Mouse (Mus musculus): ENCODE results near the gene Mansc1.
"Not testable (repeated sequence)": the region's sequence is repeated elsewhere in the genome, so short reads cannot be mapped to it uniquely, and the experiment has no call there.

The Mansc1 gene

DNA sequence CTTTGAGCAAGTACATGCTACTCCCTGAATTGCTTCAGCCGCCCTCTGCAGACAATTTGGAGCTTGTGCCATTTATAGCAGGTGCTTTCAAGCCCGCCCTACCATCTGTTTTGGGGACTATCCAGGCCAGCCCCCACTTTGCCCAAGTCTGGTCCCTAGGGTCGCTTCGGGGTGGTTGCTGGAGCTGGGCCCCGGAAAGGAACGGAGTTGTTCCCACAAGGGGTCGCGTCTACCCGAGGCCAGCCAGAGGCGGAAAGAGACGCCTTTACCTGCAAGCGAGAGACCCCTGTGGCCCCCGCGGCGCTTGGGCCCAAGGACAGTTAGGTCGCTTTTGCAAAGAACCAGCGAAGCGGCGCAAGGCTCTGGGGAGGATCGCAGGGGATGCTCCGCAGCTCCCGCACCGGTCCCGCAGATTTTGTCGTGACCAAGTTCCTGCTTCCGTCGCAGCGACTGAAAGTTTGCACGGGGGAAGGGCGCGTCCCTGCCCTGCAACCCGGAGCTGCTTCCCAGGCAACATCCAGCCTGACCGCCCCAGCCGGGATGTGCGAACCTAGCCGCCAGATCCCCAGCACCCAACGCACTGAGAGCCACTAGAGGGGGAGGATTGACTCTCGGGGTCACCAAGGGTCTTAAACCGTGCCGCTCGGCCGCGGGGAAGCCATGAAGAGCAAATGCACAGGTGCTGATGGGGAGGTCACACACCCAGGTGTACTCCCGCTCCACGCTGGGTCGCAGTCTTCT lies at the start of gene Mansc1:
Gene Mansc1 (minus strand): TSS at position 542 of the 741 bp plus-strand sequence.
- DNase-seq (ENCODE audit: low spot score in 2 of 2) = peak; percentile 51 to 58

GRCm38 (mm10) chr6:134679330-134679729 lies 47.0 kb upstream of the Mansc1 start:
- DNase-seq (ENCODE audit: low spot score in 2 of 2) = not testable (repeated sequence)

GRCm38 (mm10) chr6:134678037-134678436 lies 45.7 kb upstream of the Mansc1 start:
- no peak for DNase-seq (ENCODE audit: low spot score in 2 of 2)

- DNase-seq (ENCODE audit: low spot score in 2 of 2) = no peak
These were observed 45.2 kb upstream of the Mansc1 start for GRCm38 (mm10) chr6:134677504-134677903.

- not testable (repeated sequence) for DNase-seq (ENCODE audit: low spot score in 2 of 2)
These were observed 41.4 kb upstream of the Mansc1 start for GRCm38 (mm10) chr6:134673712-134674111.

- DNase-seq (ENCODE audit: low spot score in 2 of 2) = no peak
These were observed 38.7 kb upstream of the Mansc1 start for GRCm38 (mm10) chr6:134670881-134671411.

DNA sequence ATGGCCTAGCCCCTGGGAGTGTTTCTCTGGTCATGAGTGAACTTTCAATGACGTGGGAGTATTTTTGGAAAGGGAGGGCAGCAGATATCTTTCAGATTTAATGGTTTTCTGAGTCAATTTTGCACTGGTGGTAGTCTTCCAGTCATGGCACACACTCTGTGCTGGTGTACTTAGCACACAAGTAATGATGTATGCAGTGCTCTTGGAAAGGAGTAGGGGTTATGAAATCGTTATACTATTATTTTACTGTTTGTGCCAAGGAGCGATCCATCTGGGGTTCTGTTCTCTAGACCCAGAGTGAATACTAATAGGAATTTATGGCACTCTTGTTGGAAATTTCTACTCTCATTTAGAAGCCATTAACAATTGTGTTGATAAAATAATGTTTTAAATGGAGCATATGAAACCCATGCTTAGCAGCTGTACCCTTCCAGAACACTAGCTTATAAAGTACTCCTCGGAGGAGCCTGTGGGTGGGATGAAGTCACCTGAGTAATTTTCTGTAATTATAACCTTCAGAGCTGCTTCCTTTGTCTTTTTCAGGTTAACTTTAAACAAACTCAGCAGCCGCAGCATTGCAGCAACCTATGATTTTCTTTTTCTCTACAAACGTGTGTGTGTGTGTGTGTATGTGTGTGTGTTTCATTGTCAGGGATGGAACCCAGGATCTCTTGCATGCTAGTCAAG lies 37.0 kb upstream of the Mansc1 start:
- DNase-seq (ENCODE audit: low spot score in 2 of 2) = no peak

DNA sequence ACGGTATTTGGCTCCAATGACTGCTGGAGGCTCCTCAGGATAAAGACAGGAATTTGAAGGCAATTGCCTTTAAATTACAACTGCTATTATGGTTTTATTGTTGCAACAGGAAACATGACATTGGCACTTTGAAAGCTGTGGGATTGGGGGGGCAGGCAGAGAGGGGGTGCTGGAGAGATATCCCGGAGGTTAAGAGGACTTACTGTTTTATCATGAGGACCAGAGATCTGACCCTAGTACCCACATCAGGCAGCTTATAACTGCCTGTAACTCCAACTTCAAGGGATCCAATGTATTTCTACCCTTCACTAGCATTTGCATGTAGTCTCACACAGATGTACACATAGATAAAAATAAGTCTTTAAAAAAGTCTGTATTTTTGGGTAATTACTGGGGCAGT lies 36.2 kb upstream of the Mansc1 start:
- no peak for DNase-seq (ENCODE audit: low spot score in 2 of 2)

DNA sequence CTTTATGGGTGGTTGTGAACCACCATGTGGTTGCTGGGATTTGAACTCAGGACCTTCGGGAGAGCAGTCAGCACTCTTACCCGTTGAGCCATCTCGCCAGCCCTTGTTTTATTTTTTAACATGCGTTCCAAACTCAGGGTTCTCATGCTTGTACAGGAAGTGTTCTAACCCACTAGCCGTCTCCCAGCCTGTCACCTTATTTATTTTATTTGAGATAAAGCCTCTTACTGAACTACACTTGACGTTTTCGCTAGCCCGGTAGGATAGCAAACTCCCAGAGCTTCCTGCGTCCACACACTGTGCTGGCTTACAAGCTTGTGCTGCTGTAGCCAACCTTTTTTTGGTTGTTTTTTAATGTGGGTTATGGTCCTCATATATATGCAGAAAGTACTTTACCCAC lies 33.5 kb upstream of the Mansc1 start:
- no peak for DNase-seq (ENCODE audit: low spot score in 2 of 2)

DNA sequence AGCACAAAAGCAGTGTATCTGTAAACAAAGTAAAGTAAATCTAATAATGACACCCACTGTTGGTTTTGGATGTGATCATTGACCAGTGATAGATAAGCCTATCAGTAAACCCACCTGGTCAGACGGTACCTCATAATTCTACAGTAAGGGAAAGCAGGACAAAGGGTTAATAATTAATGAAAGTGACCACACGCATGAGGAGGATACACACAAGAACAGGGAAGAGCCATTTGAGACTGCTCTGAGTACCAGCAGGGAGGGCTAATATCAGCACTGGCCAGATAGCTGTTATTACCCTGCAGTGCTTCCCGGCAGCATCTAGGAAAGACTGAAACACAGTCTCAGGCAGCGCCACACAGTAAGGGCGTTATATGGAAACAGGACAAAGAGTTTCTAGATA lies 32.3 kb upstream of the Mansc1 start:
- DNase-seq (ENCODE audit: low spot score in 2 of 2) = no peak

- no peak for DNase-seq (ENCODE audit: low spot score in 2 of 2)
These were observed 28.6 kb upstream of the Mansc1 start for GRCm38 (mm10) chr6:134660714-134661406.

GRCm38 (mm10) chr6:134659108-134659958 lies 27.0 kb upstream of the Mansc1 start:
- DNase-seq (ENCODE audit: low spot score in 2 of 2) = peak in 1 of 2 experiments; percentile 48

GRCm38 (mm10) chr6:134656527-134656926 lies 24.2 kb upstream of the Mansc1 start:
- DNase-seq (ENCODE audit: low spot score in 2 of 2) = no peak

DNA sequence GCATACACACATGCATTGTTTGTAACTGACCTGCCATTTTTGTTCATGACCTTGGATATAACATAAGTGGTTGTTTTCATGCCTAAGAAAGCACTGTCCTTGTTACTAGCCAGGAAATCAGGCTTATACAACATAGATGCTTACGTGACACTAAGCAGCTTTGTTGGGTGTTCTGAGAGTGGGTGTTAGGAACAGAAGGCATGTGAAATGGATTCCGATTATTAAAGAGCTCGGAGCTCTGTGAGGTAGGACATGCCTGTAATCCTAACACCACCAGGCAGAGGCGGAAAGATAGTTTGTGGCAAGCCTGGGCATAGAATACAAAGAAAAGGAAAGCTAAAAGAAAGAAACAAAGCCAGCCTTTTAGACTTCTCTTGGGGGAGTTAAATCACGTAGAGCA lies 16.1 kb upstream of the Mansc1 start:
- no peak for DNase-seq (ENCODE audit: low spot score in 2 of 2)

GRCm38 (mm10) chr6:134647621-134648020 lies 15.3 kb upstream of the Mansc1 start:
- DNase-seq (ENCODE audit: low spot score in 2 of 2) = no peak

- DNase-seq (ENCODE audit: low spot score in 2 of 2) = no peak
These were observed 14.5 kb upstream of the Mansc1 start for GRCm38 (mm10) chr6:134646835-134647234.

GRCm38 (mm10) chr6:134643296-134643695 lies 11.0 kb upstream of the Mansc1 start:
- DNase-seq (ENCODE audit: low spot score in 2 of 2) = no peak

- DNase-seq (ENCODE audit: low spot score in 2 of 2) = peak in 1 of 2 experiments; percentile 7
These were observed 9.6 kb upstream of the Mansc1 start for GRCm38 (mm10) chr6:134641738-134642446.

DNA sequence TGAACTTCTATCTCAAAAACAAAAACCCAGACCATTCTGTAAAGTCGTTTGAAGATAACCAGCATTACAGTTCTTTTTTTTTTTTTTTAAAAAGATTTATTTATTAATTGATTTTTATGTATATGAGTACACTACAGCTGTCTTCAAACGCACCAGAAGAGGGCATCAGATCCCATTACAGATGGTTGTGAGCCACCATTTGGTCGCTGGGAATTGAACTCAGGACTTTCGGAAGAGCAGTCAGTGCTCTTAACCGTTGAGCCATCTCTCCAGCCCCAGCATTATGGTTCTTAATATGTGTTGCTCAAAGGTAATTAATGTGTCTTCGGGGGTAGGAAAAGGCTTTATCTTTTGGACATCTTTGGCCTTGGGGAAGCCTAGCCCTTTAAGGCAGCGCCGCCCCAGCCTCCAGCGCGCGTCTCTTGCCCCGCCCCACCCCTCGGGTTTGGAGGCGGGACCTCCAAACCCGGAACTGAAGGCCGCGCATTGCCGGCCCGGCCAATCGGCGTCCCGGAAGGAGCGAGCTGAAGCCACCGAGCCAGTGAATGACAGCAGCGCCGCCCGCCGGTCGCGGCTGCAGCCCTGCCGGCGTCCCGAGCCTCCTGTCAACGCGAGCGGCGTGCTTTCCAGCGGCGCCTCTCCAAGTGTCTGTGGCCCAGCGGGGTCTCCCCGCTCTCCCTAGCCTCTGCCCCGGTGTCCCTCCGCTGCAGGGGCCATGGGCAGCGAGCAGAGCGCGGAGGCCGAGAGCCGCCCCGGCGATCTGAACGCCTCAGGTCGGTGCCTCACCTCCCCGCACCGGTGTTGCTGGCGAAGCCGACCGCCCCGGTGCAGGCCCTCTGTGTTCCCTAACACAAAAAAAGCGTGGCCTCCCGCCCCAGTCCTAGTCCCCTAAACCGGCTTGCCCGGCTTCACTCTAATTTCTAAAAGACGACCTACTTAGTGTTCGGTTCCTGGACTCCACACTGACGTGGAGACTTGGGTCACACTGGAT lies 8.5 kb upstream of the Mansc1 start:
- peak; percentile 86 to 93 for DNase-seq (ENCODE audit: low spot score in 2 of 2)

Data from urinary bladder, postnatal 36 days (tissue).